Mouse (Mus musculus) erythroblast, embryonic 14.5 days (primary cell): Measurements from ENCODE around the gene Epm2a. TPM values are rescaled to one million over a fixed set of nuclear protein-coding genes. Genes with fewer than 3 reads are reported as not detected.

ENCODE experiments used
- H3K27me3 ChIP-seq: 2 replicates; pipeline ENCODE4 v1.6.1; 2012; ENCODE audit warnings: inconsistent platforms; ENCODE audit not compliant: control insufficient read depth
- H3K36me3 ChIP-seq: 2 replicates; pipeline ENCODE4 v1.6.1; 2012; ENCODE audit warnings: mild to moderate bottlenecking, inconsistent platforms; ENCODE audit not compliant: control insufficient read depth
- H3K4me1 ChIP-seq: 2 replicates; pipeline ENCODE4 v1.6.1; 2012; ENCODE audit warnings: inconsistent platforms; ENCODE audit not compliant: control insufficient read depth
- H3K4me3 ChIP-seq: replicated peaks from 2 replicates; pipeline ENCODE3; 2012; ENCODE audit warnings: moderate library complexity, mild to moderate bottlenecking, inconsistent platforms
- H3K9me3 ChIP-seq: 2 replicates; pipeline ENCODE4 v1.6.1; 2012; ENCODE audit warnings: low read length, inconsistent platforms, mixed read lengths; ENCODE audit not compliant: control insufficient read depth
- GATA1 ChIP-seq: IDR thresholded peaks from 2 replicates; pipeline ENCODE4 v1.6.1; 2012; ENCODE audit warnings: low read length, inconsistent platforms, mixed read lengths
- TAL1 ChIP-seq: IDR thresholded peaks from 3 replicates; pipeline ENCODE4 v1.6.1; 2012; ENCODE audit warnings: low read length, inconsistent platforms, mixed read lengths
- polyA plus RNA-seq: library from polyadenylated mRNA; stranded (reverse); fragments of >175 nt; gene quantifications from 2 replicates; pipeline ENCODE4 v1.2.3, GENCODE M21; 2012

Gene Epm2a
- polyA plus RNA-seq, 1 experiment: not detected

DNA sequence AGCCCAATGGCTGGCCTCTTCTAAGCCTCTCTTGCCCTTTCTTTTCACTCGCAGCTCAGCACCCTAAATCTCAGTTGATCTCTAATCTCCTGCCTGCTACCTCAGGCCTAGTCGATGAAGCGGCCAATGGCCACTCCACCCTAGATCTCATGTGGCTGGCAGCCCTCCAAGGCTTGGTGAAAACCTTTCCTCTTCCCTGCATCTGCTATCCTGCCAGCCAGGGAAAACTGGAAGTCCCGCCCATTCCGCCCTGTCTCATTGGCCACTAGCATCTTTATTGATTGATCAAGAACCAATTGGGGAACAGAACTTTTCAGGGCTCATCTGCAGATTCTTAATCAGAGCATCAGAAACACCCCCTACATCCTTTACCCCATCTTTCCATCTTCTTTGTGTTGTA is 67.7 kb downstream of the Epm2a start:
- Histone ChIP-seq H3K36me3 (no peaks in the 10 kb centered on the region), H3K27me3 (no peaks in the 10 kb centered on the region), H3K9me3 (no peaks in the 10 kb centered on the region), H3K4me3 (no peak overlapping the region), H3K4me1 (no peaks in the 10 kb centered on the region)
- TF ChIP-seq GATA1 (no peak), TAL1 (no peak)

DNA sequence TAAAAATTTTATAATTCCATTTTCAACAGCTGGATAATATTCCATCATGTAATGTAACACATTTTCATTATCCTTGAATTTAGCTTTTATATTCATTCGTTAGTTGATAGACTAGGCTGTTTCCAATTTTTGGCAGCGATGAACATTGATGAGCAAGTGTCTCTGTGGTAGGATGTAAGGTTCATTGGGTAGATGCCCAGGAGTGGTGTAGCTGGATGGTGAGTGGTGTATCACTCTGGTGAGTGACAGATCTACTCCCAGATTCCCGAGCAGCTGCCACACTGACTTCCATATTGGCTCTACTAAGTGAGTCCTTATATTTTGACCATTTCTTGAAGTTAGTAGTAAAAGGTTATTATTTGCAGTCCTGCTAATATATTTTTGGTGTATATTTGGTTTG is 76.9 kb downstream of the Epm2a start:
- H3K4me3 ChIP-seq: no peak overlapping the region
- H3K27me3 ChIP-seq: no peaks in the 10 kb centered on the region
- TF ChIP-seq TAL1: no peak
- TF ChIP-seq GATA1: no peak
- H3K4me1 ChIP-seq: no peaks in the 10 kb centered on the region
- H3K36me3 ChIP-seq: no peaks in the 10 kb centered on the region
- H3K9me3 ChIP-seq: no peaks in the 10 kb centered on the region

DNA sequence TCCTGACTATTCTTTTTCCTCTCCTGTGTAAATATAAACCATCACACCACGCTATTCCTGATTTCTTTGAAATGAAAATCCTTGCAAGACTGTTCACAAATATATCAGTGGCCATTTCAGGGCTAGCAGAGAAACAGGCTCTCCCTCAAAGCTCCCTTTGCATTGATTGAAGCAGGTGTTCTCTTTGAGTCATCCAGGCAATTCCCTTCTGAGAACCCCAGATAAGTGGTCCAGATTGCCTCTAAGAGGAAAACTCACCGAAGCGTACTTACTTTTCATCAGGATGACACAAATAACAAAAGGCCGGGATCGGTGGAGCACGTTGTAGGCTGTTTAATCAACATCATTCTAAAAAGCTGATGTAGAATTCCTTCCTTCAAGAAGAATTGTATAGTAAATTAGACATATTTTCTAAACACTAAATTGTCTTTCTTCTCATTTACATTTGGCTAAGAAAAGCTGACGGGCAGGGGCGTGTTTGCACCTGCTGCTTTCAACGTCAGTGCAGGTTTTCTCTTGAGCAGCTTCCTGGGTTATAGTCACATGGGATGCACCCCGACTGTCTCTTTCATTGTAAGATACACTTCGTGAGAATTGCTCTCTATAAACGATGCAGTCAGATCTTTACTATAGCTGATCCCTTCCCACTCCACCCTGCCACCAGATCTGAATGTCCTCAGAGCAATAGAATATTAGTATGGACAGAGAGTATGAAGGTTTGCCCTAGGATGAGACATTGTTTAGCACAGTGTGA is 86.0 kb downstream of the Epm2a start:
- Histone ChIP-seq H3K27me3 (no peaks in the 10 kb centered on the region), H3K4me1 (no peaks in the 10 kb centered on the region), H3K36me3 (no peaks in the 10 kb centered on the region), H3K4me3 (no peak overlapping the region), H3K9me3 (no peaks in the 10 kb centered on the region)
- no peak for TF ChIP-seq TAL1
- no peak for TF ChIP-seq GATA1

DNA sequence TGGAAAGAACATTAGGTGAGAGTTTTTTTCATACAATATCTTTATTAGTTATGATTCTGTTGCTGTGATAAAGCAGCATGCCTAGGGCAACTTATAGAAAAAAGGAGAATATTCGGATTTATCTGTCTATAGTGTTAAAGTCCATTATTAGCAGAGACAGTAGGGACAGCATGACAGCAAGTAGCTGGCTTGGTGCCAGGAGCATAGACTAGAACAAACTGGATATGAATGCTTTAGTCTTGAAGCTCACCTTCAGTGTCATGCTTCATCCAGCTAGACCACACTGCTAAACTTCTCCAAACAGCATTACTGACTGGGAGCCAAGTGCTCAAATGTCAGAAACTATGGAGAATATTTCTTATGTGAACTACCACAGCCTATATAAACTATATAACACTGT is 93.8 kb downstream of the Epm2a start:
- Histone ChIP-seq H3K4me3 (no peak overlapping the region), H3K4me1 (no peaks in the 10 kb centered on the region), H3K36me3 (no peaks in the 10 kb centered on the region), H3K9me3 (no peaks in the 10 kb centered on the region), H3K27me3 (no peaks in the 10 kb centered on the region)
- no peak for TF ChIP-seq GATA1
- no peak for TF ChIP-seq TAL1

DNA sequence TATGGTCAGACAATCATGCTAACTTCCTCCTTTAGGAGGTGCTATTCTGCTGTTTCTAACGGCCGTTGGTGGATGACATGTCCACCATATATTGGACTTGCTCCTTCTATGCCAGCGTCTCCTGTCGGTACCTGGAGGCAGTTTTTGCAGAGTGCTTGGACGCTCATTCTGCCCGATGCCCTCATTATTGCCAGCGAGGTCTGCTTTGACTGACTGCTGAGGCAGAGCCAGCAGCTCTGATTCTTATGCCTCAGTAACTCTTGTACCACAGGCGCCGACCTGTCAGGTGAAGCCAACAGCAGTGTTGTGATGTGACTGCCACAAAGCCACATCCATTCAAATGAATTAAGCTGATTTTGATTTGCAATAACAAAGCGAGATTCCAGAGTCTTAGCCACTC is 95.3 kb downstream of the Epm2a start:
- no peaks in the 10 kb centered on the region for H3K4me1 ChIP-seq
- H3K27me3 ChIP-seq: no peaks in the 10 kb centered on the region
- no peaks in the 10 kb centered on the region for H3K9me3 ChIP-seq
- TF ChIP-seq TAL1 (no peak), GATA1 (no peak)
- H3K4me3 ChIP-seq: no peak overlapping the region
- no peaks in the 10 kb centered on the region for H3K36me3 ChIP-seq

- Histone ChIP-seq H3K4me3 (no peak overlapping the region), H3K36me3 (no peaks in the 10 kb centered on the region), H3K4me1 (no peaks in the 10 kb centered on the region), H3K27me3 (no peaks in the 10 kb centered on the region), H3K9me3 (no peaks in the 10 kb centered on the region)
- TF ChIP-seq TAL1 (no peak), GATA1 (no peak)
These were observed 96.1 kb downstream of the Epm2a start for GRCm38 (mm10) chr10:11439342-11439741.

DNA sequence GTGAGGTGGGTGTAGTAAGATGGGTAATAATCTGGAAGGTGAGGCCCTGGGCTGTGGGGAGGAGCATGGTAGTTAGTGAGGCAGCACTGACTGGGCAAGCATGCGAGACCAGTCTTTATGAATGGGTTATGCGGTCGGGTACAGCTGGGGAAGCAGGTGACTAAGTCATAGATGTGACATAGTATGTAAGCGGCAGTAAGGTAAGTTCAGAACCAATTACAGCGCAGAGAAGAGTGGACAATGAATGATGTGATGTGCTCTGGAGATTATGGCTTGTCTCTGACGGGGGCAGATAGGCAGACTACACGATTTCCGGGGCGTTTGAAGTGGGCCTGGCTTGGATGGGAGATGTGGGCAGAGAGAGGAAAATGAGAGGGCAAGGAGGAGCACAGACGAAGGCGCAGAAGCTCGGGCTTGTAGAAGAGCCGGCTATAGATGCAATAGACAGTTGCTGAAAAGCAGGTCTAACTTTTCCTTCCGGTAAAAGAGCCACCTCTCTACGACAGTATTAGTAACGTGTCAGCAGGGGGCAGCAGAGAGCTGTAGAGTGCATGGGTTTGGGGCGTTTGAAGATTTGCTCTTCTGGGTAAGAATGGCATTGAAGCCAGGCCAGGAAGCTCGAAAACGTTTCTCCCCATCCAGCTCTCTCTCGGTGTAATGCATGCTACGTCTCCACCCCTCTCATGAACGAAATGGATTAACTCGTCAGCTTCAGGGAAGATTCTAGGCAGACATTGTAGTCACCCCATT is 106.5 kb downstream of the Epm2a start:
- Histone ChIP-seq H3K36me3 (no peaks in the 10 kb centered on the region), H3K4me1 (no peaks in the 10 kb centered on the region), H3K4me3 (no peak overlapping the region), H3K27me3 (no peaks in the 10 kb centered on the region), H3K9me3 (no peaks in the 10 kb centered on the region)
- TF ChIP-seq TAL1: no peak
- no peak for TF ChIP-seq GATA1

- Histone ChIP-seq H3K4me1 (no peaks in the 10 kb centered on the region), H3K9me3 (no peaks in the 10 kb centered on the region), H3K27me3 (no peaks in the 10 kb centered on the region), H3K4me3 (no peak overlapping the region), H3K36me3 (no peaks in the 10 kb centered on the region)
- no peak for TF ChIP-seq TAL1
- TF ChIP-seq GATA1: no peak
These were observed 109.3 kb downstream of the Epm2a start for GRCm38 (mm10) chr10:11452537-11452936.

DNA sequence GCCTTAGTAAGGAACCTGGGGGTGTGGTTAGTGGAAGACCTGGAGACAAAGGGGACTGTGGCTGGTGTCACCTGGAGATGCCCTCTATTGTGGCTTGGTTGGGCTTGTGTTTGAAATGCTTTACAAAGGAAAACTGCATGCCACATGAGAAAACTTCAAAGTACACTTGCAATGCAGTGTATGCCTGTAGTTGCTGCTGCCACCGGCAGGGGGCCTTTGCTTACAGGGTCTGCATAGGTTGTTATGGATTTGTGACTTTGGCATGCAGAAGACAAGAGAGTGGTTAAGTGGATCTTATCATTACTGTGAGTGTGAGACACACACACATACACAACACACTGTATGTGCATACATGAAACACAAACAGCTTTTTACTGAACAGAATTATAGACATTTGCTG is 114.2 kb downstream of the Epm2a start:
- no peaks in the 10 kb centered on the region for H3K27me3 ChIP-seq
- H3K36me3 ChIP-seq: no peaks in the 10 kb centered on the region
- no peaks in the 10 kb centered on the region; the same call in 1 of the 2 replicates for H3K9me3 ChIP-seq
- H3K4me1 ChIP-seq: no peaks in the 10 kb centered on the region
- TF ChIP-seq TAL1 (no peak), GATA1 (no peak)
- no peak overlapping the region for H3K4me3 ChIP-seq
